Mouse (Mus musculus) thymus, adult 2 months (tissue): ENCODE data around the gene Lclat1. TPM values are rescaled to one million over a fixed set of nuclear protein-coding genes. Genes with fewer than 3 reads are reported as not detected.

Source experiments
- DNase-seq: peaks from one replicate; pipeline ENCODE4 v3.0.0; 2021
- H3K27ac ChIP-seq: fragments of 200-500 bp; 2 replicates; pipeline ENCODE4 v1.5.1; 2012; ENCODE audit warnings: low read length, control low read depth; ENCODE audit not compliant: control insufficient read depth, insufficient read depth
- H3K27me3 ChIP-seq: fragments of 200-500 bp; 2 replicates; pipeline ENCODE4 v1.6.1; 2012; ENCODE audit warnings: mild to moderate bottlenecking, low read length, moderate library complexity, mixed read lengths; ENCODE audit not compliant: control insufficient read depth, insufficient read depth
- H3K36me3 ChIP-seq: fragments of 200-500 bp; 2 replicates; pipeline ENCODE4 v1.6.1; 2012; ENCODE audit warnings: mild to moderate bottlenecking, low read length, moderate library complexity; ENCODE audit not compliant: control insufficient read depth, insufficient read depth
- H3K4me1 ChIP-seq: fragments of 200-500 bp; replicated peaks from 2 replicates; pipeline ENCODE4 v1.6.1; 2012; ENCODE audit warnings: low read length; ENCODE audit not compliant: control insufficient read depth, insufficient read depth
- H3K4me3 ChIP-seq: fragments of 200-500 bp; 2 replicates; pipeline ENCODE4 v1.5.1; 2012; ENCODE audit warnings: mild to moderate bottlenecking, low read length, control low read depth, moderate library complexity; ENCODE audit not compliant: control insufficient read depth, insufficient read depth
- CTCF ChIP-seq: fragments of 200-500 bp; IDR thresholded peaks from 2 replicates; pipeline ENCODE4 v1.5.1; 2012; ENCODE audit warnings: mild to moderate bottlenecking, control low read depth, low read length, moderate library complexity, borderline replicate concordance; ENCODE audit not compliant: control insufficient read depth, poor library complexity, insufficient read depth; ENCODE audit errors: extremely low read depth
- POLR2A ChIP-seq: fragments of 200-500 bp; IDR thresholded peaks from 2 replicates; pipeline ENCODE4 v1.6.1; 2012; ENCODE audit warnings: mild to moderate bottlenecking, low read length, control low read depth, moderate library complexity; ENCODE audit not compliant: control insufficient read depth, poor library complexity, insufficient read depth; ENCODE audit errors: extremely low read depth
- WGBS: fragments of 180-500 bp; shearing (Covaris S2); methylation state at CpG from one replicate; pipeline ENCODE4 v1.1.7; 2018; 5-methylcytosine and 5-hydroxymethylcytosine counted together
- polyA plus RNA-seq: library from polyadenylated mRNA; depleted of rRNA; stranded (reverse); fragments of >200 nt; gene quantifications from 2 replicates; pipeline ENCODE4 v1.2.3, GENCODE M21; 2012

Gene Lclat1
- polyA plus RNA-seq, 1 experiment = 5.4 TPM

DNA sequence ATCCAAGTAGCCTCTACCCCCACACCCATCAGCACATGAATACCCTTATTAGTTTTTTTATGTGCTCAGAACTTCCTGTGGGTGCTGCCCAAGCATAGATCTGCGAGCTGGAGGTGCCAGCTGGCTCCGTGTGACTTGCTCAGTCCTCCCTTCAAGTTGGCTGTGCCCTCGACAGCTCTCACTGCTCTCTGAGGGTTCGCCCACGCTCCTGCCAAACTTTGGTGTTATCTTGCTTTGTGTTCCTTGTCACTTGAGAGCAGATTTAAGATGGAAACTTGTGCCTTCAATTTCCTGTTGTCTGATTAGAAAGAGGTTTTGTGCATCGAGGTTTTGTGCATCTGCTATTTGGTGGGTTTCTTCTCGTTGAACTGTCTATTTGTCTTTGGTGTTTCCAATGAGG is 114.3 kb downstream of the Lclat1 start:
- H3K27ac ChIP-seq = no peak overlapping the region
- H3K4me3 ChIP-seq = no peak overlapping the region
- WGBS = 10% methylated on average over 7 of the region's 7 CpGs
- peaks cover 17% of the 10 kb centered on the region for H3K4me1 ChIP-seq
- no peak for TF ChIP-seq CTCF
- no peak for TF ChIP-seq POLR2A
- H3K36me3 ChIP-seq = no peaks in the 10 kb centered on the region
- DNase-seq = peak; percentile 52
- H3K27me3 ChIP-seq = no peaks in the 10 kb centered on the region

DNA sequence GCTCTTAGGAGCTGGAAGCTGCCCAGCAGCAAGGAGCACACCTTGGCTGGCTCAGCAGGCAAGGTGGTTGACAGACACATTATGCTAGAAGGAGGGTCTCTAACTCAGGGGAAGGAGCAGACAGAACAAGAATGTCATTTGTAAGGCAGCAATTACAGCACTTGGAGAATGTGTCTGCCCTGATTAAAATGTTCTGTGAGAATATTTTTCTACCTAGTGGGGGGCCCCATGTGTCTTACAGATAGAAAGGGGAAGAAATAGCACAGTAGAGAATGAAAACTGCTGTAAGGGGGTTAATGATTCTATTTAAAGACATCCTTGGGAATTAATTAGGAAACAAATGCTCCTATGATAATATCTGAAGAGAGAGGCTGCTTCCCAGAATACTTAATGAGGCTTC is 117.7 kb downstream of the Lclat1 start:
- no peak overlapping the region for H3K27ac ChIP-seq
- TF ChIP-seq POLR2A (no peak), CTCF (no peak)
- peaks cover 23% of the 10 kb centered on the region for H3K4me1 ChIP-seq

DNA sequence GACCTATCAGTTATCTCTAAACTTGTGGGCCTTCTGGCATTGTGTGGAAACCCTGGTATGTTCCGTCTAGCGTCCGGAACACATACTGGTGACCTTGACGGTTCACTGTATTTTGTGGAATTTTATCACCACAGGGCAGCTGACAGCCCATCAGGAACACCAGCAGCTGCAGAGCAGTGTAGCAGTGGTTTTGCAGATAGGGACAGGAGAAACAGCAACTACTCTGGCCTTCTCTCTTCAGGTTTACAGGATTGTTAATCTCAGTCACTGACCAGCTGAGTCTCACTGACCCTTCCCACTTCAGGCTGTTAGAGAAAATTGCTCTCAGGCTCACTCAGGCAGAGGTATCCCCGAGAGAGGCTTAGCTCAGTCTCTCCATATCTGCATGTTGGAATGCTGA is 118.2 kb downstream of the Lclat1 start:
- WGBS = 94% methylated on average over 5 of the region's 5 CpGs
- Histone ChIP-seq H3K27ac (no peak overlapping the region), H3K4me1 (peaks cover 25% of the 10 kb centered on the region), H3K36me3 (no peaks in the 10 kb centered on the region), H3K27me3 (no peaks in the 10 kb centered on the region), H3K4me3 (no peak overlapping the region)
- no peak for DNase-seq
- TF ChIP-seq POLR2A (no peak), CTCF (no peak)

More for the DNA sequence above, 117.7 kb downstream of the Lclat1 start:
- no peak for DNase-seq
- no peaks in the 10 kb centered on the region for H3K27me3 ChIP-seq
- H3K4me3 ChIP-seq = no peak overlapping the region
- H3K36me3 ChIP-seq = no peaks in the 10 kb centered on the region

DNA sequence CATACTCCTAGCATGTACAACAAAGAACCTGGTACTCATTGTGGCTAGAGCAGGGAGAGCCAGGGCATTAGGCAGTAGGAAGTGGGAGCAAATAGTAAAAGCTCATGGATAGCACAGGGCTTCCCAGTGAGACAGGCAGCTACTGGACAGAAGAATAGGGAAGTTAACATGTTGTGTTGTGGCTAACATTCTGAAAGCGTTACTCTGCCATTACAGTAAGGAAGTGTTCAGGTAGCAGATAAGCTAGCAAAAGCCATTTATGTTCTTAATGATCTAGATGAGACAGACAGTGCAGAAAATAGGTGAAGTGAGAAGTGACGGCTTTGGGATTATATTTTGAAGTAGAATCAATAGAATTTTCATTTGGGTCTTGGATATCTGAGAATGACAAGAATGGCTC is 118.8 kb downstream of the Lclat1 start:
- no peak for DNase-seq
- no peak overlapping the region for H3K4me3 ChIP-seq
- no peaks in the 10 kb centered on the region for H3K27me3 ChIP-seq
- no peak for TF ChIP-seq POLR2A
- no peak for TF ChIP-seq CTCF
- no peak overlapping the region for H3K27ac ChIP-seq
- 84% methylated on average over 2 of the region's 2 CpGs for WGBS
- no peaks in the 10 kb centered on the region for H3K36me3 ChIP-seq
- H3K4me1 ChIP-seq = peaks cover 23% of the 10 kb centered on the region

DNA sequence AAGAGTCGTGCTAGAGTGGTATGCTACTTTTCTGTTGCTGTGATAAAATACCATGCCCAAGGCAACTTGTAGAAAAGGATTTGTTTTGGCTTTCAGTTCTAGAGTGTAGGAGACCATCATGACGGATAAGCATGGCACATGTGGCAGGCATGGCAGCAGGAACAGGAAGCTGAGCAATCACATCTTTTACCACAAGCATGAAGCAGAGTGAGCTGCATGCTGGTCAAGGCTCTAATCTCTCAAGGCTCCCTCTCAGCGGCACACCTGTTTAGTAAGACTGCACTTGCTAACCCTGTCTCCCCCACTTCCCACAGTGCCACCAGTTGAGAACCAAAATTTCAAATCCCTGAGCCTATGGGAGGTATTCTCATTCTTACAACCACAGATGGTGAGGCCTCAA is 119.6 kb downstream of the Lclat1 start:
- Histone ChIP-seq H3K4me3 (no peak overlapping the region), H3K27ac (no peak overlapping the region), H3K36me3 (no peaks in the 10 kb centered on the region), H3K27me3 (no peaks in the 10 kb centered on the region), H3K4me1 (peaks cover 21% of the 10 kb centered on the region)
- 45% methylated on average over 3 of the region's 3 CpGs for WGBS
- TF ChIP-seq CTCF (no peak), POLR2A (no peak)
- no peak for DNase-seq

DNA sequence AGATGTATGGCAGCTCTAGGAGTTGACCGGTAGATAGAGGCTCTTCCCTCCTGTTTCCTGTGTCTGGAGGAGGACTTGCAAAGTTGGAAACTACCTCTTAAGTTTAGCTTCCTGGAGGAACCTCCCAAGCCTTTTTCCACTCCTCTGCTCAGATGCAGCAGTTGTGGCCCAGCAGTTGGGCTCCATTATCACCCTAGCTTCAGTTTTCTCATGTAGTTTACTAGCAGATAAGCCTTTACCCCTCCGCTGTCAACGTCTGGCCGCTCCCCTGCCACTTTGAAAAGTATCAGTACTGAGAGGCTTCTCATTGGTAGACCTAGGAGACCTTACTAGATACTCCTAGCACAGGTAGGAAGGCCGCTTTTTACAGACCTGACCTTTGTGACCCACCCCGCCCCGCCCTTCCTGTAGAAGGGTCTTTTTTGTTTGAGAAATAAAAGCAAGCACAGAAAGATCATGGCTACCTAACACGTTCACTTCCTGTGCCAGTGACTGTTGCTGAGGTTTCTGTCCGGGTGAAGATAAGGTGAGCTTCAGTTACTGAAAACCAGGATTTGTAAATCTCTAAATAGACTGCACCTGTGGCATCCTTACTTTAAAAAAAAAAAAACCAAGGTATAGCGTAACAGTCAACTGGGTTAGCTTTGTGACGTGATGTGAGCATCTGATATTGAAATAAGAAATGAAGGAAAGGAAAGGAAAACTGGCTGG is 121.8 kb downstream of the Lclat1 start:
- WGBS = 66% methylated on average over 11 of the region's 11 CpGs
- TF ChIP-seq POLR2A (no peak), CTCF (no peak)
- Histone ChIP-seq H3K27ac (no peak overlapping the region), H3K4me3 (no peak overlapping the region), H3K27me3 (no peaks in the 10 kb centered on the region), H3K36me3 (no peaks in the 10 kb centered on the region), H3K4me1 (peaks cover 24% of the 10 kb centered on the region)
- DNase-seq = no peak

DNA sequence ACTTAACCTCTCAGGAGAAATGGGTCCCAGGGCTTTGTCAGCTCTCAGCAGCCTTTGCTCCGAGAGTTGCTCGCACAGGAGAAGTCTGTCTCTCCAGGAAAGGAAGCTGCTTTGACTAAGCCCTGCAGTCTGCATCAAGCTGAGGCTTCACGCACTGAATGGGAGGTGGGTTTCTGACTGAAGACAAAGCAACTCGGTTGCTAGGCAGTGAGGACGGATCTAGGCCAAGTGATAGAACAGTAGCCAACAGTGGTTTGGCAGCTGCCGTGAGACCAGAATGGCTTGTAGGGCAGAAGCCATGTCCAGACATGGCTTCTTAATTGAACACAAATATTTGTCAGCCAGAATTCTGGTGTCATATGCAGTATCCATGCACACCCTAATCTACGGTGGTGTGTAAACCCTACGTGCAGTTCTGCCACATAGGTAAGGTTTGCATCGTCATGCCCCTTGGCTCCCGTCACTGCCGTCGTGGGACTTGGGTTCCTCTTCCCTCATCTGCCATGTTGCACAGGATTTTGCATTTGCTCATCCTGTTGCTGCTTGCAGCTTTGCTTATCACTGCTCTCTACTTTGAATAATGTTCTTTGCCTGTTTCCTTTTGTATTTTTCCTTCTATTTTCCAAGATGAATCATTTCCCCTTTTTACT is 122.7 kb downstream of the Lclat1 start:
- no peak overlapping the region for H3K4me3 ChIP-seq
- WGBS = 90% methylated on average over 12 of the region's 12 CpGs
- H3K36me3 ChIP-seq = no peaks in the 10 kb centered on the region
- TF ChIP-seq POLR2A (no peak), CTCF (no peak)
- no peak overlapping the region for H3K27ac ChIP-seq
- peaks cover 19% of the 10 kb centered on the region for H3K4me1 ChIP-seq
- DNase-seq = no peak
- no peaks in the 10 kb centered on the region for H3K27me3 ChIP-seq
